Mouse (Mus musculus) naive thymus-derived CD4-positive, alpha-beta T cell, adult 2 months (primary cell): ENCODE measurements around the gene Ptpn21.

ENCODE experiments used
- DNase-seq: peaks from one replicate; pipeline ENCODE4 v3.0.0-alpha.2; 2011; ENCODE audit warnings: low read depth

Gene Ptpn21

DNA sequence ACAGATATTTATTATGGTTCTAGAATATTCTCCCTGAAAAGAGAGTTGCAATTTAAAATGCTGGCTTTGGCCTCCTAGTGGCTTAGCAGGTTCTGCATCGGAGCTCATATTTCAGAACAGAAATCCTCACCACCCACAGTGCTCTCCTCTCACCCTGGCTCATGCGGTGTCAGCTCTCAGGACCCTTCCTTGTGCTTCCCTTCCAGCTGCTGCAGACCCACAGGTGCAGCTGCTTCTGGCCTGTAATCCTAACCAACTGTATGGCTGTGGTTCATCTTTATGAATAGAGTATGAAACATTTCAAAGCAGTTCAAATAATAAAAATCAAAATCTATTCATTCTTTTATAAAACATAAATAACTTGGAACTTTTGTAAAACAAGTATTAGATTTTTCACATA, 80.3 kb downstream of the Ptpn21 start:
- no peak for DNase-seq

DNA sequence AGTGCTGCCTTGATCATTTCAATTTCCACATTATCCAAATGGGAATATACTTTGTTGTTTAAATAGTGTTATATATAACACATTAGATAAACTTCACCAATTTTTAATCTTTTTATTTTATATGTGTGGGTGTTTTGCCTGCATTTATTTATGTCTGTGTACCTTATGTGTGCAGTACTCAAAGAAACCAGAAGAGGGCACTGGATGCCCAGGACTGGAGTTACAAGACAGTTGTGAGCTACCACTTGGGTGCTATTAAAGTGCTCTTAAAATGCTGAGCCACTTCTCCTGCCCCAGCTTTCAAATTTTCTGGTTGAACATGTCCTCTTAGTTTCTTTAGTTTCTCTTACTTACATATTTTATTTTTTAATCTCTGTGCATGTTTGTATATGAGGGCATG, 92.4 kb downstream of the Ptpn21 start:
- no peak for DNase-seq

- DNase-seq, result no peak
Observed at GRCm38 (mm10) chr12:98628260-98628970, 108.8 kb downstream of the Ptpn21 start.

GRCm38 (mm10) chr12:98627392-98628259, 109.6 kb downstream of the Ptpn21 start, which contains the start of gene Spata7:
Gene Spata7 (plus strand): TSS chr12:98628157.
- peak; percentile 73 for DNase-seq
